Mouse (Mus musculus): ENCODE data around the gene Lmo7.

Gene Lmo7

DNA sequence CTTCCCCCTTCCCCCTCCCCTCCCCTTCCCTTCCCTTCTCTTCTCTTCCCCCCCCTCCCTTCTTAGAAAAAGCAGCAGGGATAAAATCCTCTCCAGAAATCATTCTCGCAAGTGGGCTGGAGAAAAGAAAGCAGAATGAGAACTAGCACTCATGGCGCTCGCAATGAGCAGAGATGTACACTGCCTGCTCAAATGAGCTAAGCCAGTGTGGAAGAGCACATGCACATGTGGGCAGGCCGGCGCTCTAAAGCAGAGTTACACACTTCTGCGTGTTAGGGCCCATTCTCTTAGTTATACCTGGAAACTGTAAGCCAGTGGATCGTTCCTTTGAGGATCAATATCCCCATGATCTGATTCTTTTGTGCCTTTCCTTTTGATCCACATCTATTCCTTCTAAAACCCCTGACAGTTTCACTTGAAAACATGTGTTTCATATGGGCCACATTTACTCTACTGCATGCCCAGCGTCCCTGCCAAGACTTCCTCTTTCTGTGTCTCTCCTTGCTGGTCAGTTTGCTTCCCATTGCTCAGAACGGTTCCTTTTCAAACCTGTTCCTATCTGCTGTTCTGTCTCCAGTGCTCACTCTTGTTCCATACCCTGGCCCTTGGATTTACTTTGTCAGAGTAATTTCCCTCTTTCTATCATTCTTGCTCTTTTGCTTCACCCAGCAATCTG lies 224.2 kb downstream of the Lmo7 start:
- no peak for DNase-seq

DNA sequence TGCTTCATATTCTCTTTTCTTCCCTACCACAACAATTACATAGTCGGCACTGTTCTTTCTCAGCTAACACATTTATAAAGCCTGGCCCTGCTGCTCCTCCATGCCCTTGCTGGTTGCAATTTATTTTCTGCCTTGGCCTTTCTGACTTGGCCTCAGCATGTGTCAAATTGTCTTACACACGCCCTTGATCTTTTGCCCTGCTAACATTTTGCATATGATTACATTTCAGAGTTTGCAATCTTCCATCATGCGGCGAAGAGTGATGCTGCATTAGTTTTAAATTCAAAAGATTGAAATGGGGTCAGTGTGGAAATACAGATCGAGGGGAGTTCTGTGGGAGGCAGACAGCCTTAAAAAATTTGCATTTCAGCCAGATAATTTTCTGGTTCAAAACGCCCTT lies 234.6 kb downstream of the Lmo7 start:
- DNase-seq: no peak

DNA sequence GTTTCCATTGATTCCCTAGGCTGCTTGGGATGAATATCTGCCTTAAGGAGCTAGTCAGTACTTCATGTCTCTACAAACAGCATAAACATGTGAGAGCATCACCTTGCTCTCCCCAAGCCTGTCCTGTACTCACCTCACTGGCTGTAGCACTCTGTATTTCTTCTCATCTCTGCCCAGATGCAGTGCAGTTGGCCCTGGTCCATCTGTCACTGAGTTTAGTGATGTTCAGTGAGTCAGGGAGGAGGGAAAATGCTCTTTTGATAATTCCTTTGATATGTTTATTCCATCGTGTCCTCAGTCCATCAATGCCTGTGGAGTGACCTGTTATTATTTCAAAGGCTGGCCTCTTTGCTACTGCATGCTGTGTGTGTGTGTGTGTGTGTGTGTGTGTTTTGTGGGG lies 235.2 kb downstream of the Lmo7 start:
- DNase-seq: no peak

DNA sequence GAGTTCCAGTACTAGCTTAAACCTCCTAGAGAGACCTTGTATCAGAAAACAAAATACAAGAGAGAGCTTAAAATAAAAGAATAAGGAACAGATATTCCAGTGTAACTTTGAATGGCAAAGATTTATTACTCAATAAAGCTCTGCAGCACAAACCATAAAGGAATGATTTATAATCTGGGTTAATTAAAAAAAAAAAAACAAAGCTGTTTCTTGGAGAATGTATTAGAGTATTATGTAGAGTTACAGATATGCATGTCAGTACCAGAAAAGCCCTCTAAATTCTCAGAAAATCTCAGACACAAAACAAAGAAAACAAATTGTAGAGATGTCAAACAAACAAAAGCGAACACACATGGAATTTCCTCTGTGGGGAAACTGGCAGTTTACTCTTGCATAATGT lies 243.0 kb downstream of the Lmo7 start:
- no peak for DNase-seq

DNA sequence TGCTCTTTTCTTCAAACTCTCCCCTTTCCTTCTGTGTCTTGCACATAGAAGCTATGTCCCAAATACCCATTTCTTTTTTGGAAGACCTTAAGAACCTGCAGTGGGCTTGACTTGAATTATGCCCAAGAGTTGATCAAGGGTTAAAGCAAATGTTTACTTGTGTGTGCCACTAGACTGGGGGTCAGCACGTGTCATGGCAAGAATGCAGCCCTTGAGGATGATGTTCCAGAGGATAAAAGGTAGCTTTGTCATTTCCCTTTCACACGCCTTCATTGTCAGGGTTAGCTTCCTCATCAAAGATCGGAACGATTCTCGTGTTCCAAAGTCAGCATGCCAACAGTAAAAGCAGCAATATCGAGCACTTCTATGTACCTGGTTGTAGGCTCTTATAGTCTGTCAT lies 243.4 kb downstream of the Lmo7 start:
- DNase-seq: peak in 1 of 2 experiments; percentile 6

DNA sequence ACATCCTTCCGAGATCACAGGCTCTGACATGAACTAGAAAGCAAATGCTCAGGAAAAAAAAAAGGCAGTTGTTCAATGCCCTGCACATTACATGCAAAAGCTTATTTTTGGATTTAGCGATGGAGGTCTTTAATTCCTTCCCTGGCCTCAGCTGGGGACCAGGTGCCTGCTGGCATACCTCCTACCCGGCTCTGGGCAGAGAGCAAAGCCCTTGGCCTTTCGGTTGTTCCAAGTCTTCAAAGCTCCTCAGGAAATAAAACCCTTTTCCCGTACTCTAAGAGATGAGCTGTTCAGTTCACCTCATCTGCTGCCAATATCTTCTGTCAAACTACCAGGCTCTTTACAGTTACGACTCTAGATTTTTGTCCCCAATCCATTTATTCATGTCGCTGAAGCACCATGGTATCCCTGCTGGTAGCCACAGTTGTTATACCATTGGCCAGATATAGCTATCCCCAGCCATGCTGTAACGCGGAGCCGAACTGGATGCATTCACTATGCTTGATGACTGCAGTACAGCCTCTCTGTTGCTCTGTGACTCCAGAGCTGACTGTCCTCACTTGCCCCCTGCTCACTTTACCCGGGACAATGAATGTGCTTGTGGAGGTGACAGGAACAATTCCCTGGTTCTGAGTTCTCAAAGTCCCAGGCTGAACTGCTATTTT lies 246.4 kb downstream of the Lmo7 start:
- DNase-seq: no peak

All from kidney, postnatal 4 days (tissue).